Mouse (Mus musculus) heart, embryonic 13.5 days (tissue): Measurements from ENCODE around the gene Sfr1. TPM values are rescaled to one million over a fixed set of nuclear protein-coding genes. Genes with fewer than 3 reads are reported as not detected.

Experiments used
- ATAC-seq: fragments of 200-750 bp; cut with Nextera tagmentation; 2 replicates; pipeline ENCODE4 v1.8.0; 2017; ENCODE audit warnings: moderate TSS enrichment; ENCODE audit not compliant: insufficient number of reproducible peaks, low FRiP score, low TSS enrichment; ENCODE audit errors: extremely low read depth
- H3K27ac ChIP-seq: fragments of 300-500 bp; sonication (generic); replicated peaks from 2 replicates; pipeline ENCODE4 v1.5.1; 2015; ENCODE audit warnings: moderate library complexity, mild to moderate bottlenecking, inconsistent platforms
- H3K27me3 ChIP-seq: fragments of 300-500 bp; sonication (generic); replicated peaks from 2 replicates; pipeline ENCODE4 v1.6.1; 2015; ENCODE audit warnings: mild to moderate bottlenecking, inconsistent platforms
- H3K36me3 ChIP-seq: fragments of 300-500 bp; sonication (generic); 2 replicates; pipeline ENCODE4 v1.6.1; 2015; ENCODE audit warnings: mild to moderate bottlenecking, inconsistent platforms
- H3K4me1 ChIP-seq: fragments of 300-500 bp; sonication (generic); 2 replicates; pipeline ENCODE4 v1.6.1; 2015; ENCODE audit warnings: inconsistent platforms
- H3K4me2 ChIP-seq: fragments of 300-500 bp; sonication (generic); 2 replicates; pipeline ENCODE4 v1.6.1; 2015; ENCODE audit warnings: inconsistent platforms, mild to moderate bottlenecking, moderate library complexity
- H3K4me3 ChIP-seq: fragments of 300-500 bp; sonication (generic); 2 replicates; pipeline ENCODE4 v1.5.1; 2015; ENCODE audit warnings: moderate library complexity, mild to moderate bottlenecking, inconsistent platforms
- H3K9ac ChIP-seq: fragments of 300-500 bp; sonication (generic); 2 replicates; pipeline ENCODE4 v1.6.1; 2015; ENCODE audit warnings: inconsistent platforms, mild to moderate bottlenecking, moderate library complexity
- H3K9me3 ChIP-seq: fragments of 300-500 bp; sonication (generic); 2 replicates; pipeline ENCODE4 v1.6.1; 2016; ENCODE audit warnings: inconsistent platforms
- WGBS: fragments of 180-500 bp; shearing (Covaris S2); methylation state at CpG from one replicate; pipeline ENCODE4 v1.1.7; 2015; ENCODE audit warnings: mixed read lengths; 5-methylcytosine and 5-hydroxymethylcytosine counted together
- polyA plus RNA-seq: library from polyadenylated mRNA; unstranded; fragments of >200 nt; fragmentation: Nextera tagmentation; extraction: Ambion mirVana; gene quantifications from 2 replicates; pipeline ENCODE4 v1.2.1, GENCODE M21; 2015

Gene Sfr1
- 194 and 210 TPM in 2 replicates for polyA plus RNA-seq

- H3K27me3 ChIP-seq, result no peaks in the 10 kb centered on the region
- H3K9ac ChIP-seq, result peak within 1 kb of the TSS; percentile 89
- H3K4me2 ChIP-seq, result peak within 1 kb of the TSS; percentile 79
- H3K4me3 ChIP-seq, result peak within 1 kb of the TSS; percentile 71
- peak; percentile 96 for ATAC-seq
- WGBS, result under 1% methylated on average over 70 of the region's 72 CpGs
- H3K27ac ChIP-seq, result peak within 1 kb of the TSS; percentile 99
- H3K36me3 ChIP-seq, result peaks cover 37% of the 10 kb centered on the region
- H3K9me3 ChIP-seq, result no peaks in the 10 kb centered on the region
- H3K4me1 ChIP-seq, result peaks cover 49% of the 10 kb centered on the region
Measured at GRCm38 (mm10) chr19:47731071-47731881, at the start of gene Sfr1. Sfr1 (plus strand) TSS chr19:47731682.

GRCm38 (mm10) chr19:47689592-47689991 is 41.9 kb upstream of the Sfr1 start:
- no peak for ATAC-seq

DNA sequence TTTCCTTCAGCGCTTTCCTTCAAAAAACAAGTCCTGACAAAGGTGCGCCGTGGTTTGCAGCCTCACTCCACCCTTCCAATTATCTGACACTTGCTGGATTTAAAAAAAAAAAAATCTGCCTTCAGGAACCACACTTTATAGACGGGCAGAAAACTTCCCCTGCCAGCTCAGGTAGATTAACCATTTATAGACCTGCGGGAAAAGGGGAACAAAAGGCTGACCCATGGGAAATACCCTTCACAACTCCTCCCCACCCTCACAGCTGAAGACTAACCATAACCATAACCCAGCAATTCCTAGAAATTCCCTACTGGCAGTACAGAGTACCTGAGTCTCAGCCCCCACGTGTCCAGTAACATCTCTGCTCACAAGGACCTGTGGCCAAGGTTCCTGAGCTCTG is 39.5 kb upstream of the Sfr1 start, which contains the start of gene Col17a1:
Gene Col17a1 (minus strand): TSS at position 101 of the 400 bp plus-strand sequence.
- no peak within 1 kb of the TSS for H3K4me3 ChIP-seq
- no peak within 1 kb of the TSS for H3K4me2 ChIP-seq
- H3K36me3 ChIP-seq, result no peaks in the 10 kb centered on the region
- no peak within 1 kb of the TSS for H3K27ac ChIP-seq
- no peaks in the 10 kb centered on the region for H3K4me1 ChIP-seq
- no peak within 1 kb of the TSS for H3K9ac ChIP-seq
- no peak for ATAC-seq
- peaks cover 5% of the 10 kb centered on the region; the same call in 1 of the 2 replicates for H3K27me3 ChIP-seq
- 65% methylated on average over 6 of the region's 6 CpGs for WGBS
- H3K9me3 ChIP-seq, result no peaks in the 10 kb centered on the region

More at GRCm38 (mm10) chr19:47689592-47689991, 41.9 kb upstream of the Sfr1 start:
- no peak overlapping the region for H3K9ac ChIP-seq
- no peaks in the 10 kb centered on the region for H3K36me3 ChIP-seq
- no peak overlapping the region for H3K4me3 ChIP-seq
- H3K27me3 ChIP-seq, result peaks cover 9% of the 10 kb centered on the region; the same call in 1 of the 2 replicates
- WGBS, result 59% methylated on average over 7 of the region's 7 CpGs
- no peaks in the 10 kb centered on the region for H3K4me1 ChIP-seq
- no peak overlapping the region for H3K27ac ChIP-seq
- no peak overlapping the region for H3K4me2 ChIP-seq
- H3K9me3 ChIP-seq, result no peaks in the 10 kb centered on the region

DNA sequence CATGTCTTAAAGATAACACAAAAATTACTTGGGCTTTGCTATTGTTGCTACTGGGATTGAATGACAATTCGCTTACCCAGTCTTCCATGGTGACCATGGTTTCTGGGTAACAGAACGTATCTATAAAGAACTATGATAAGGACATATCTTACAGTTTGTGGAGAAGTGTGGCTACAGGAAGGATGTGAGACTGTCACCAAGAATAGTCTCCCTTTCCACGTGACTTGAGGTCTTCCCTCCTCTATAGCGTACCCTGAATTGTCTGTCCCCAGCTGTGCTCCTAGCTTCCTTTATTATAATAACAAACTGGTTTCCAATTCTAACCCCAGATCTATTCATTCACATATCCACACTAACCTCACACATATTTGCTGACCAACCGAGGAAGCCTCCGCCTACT is 35.8 kb upstream of the Sfr1 start:
- no peak for ATAC-seq
- no peak overlapping the region for H3K27ac ChIP-seq
- no peak overlapping the region for H3K4me2 ChIP-seq
- no peak overlapping the region for H3K4me3 ChIP-seq
- no peak overlapping the region for H3K9ac ChIP-seq
- WGBS, result 74% methylated on average over 6 of the region's 6 CpGs
- no peaks in the 10 kb centered on the region for H3K9me3 ChIP-seq
- H3K4me1 ChIP-seq, result no peaks in the 10 kb centered on the region
- H3K27me3 ChIP-seq, result peaks cover 5% of the 10 kb centered on the region; the same call in 1 of the 2 replicates
- H3K36me3 ChIP-seq, result no peaks in the 10 kb centered on the region

DNA sequence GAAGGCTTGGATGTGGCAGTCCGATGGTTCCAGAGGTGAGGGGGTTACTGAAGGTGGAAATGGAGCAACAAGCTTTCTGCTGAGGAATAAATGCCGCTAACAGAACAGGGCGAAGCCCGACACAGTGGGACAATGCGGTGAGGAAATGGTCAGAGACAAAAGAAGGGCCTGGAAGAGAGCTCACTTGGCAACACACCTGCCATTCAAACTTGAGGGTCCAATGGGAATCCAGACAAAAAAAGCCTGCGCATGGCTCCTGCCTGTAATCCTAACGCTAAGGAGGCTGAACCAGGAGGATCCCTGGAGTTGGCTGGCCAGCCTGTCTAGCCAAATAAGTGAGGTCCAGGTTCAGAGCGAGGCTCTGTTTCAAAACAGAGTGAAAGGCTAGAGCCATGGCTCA is 35.1 kb upstream of the Sfr1 start:
- no peak for ATAC-seq
- no peak overlapping the region for H3K9ac ChIP-seq
- no peak overlapping the region for H3K27ac ChIP-seq
- no peaks in the 10 kb centered on the region for H3K4me1 ChIP-seq
- H3K27me3 ChIP-seq, result peaks cover 2% of the 10 kb centered on the region; the same call in 1 of the 2 replicates
- no peaks in the 10 kb centered on the region for H3K36me3 ChIP-seq
- no peaks in the 10 kb centered on the region for H3K9me3 ChIP-seq
- no peak overlapping the region for H3K4me3 ChIP-seq
- WGBS, result 87% methylated on average over 8 of the region's 8 CpGs
- no peak overlapping the region for H3K4me2 ChIP-seq

- WGBS, result 78% methylated on average over 11 of the region's 11 CpGs
- H3K27me3 ChIP-seq, result no peaks in the 10 kb centered on the region; the same call in 1 of the 2 replicates
- H3K9me3 ChIP-seq, result peaks cover 2% of the 10 kb centered on the region; the same call in 1 of the 2 replicates
- H3K9ac ChIP-seq, result no peak overlapping the region
- no peak overlapping the region for H3K4me2 ChIP-seq
- no peaks in the 10 kb centered on the region for H3K4me1 ChIP-seq
- H3K36me3 ChIP-seq, result no peaks in the 10 kb centered on the region
- H3K4me3 ChIP-seq, result no peak overlapping the region
- no peak for ATAC-seq
- H3K27ac ChIP-seq, result no peak overlapping the region
Measured at GRCm38 (mm10) chr19:47697067-47697466, 34.4 kb upstream of the Sfr1 start.

GRCm38 (mm10) chr19:47698266-47698665 is 33.2 kb upstream of the Sfr1 start:
- no peaks in the 10 kb centered on the region for H3K4me1 ChIP-seq
- WGBS, result 71% methylated on average over 9 of the region's 9 CpGs
- H3K9ac ChIP-seq, result no peak overlapping the region
- H3K27me3 ChIP-seq, result no peaks in the 10 kb centered on the region
- H3K9me3 ChIP-seq, result peaks cover 7% of the 10 kb centered on the region; the same call in 1 of the 2 replicates
- no peaks in the 10 kb centered on the region for H3K36me3 ChIP-seq
- no peak overlapping the region for H3K4me2 ChIP-seq
- no peak for ATAC-seq
- H3K4me3 ChIP-seq, result no peak overlapping the region
- H3K27ac ChIP-seq, result no peak overlapping the region

- H3K27ac ChIP-seq, result no peak overlapping the region
- H3K9ac ChIP-seq, result no peak overlapping the region
- no peak overlapping the region for H3K4me2 ChIP-seq
- H3K4me3 ChIP-seq, result no peak overlapping the region
- no peaks in the 10 kb centered on the region for H3K4me1 ChIP-seq
- H3K36me3 ChIP-seq, result no peaks in the 10 kb centered on the region
- H3K9me3 ChIP-seq, result peaks cover 8% of the 10 kb centered on the region; the same call in 1 of the 2 replicates
- WGBS, result 50% methylated on average over 9 of the region's 9 CpGs
- H3K27me3 ChIP-seq, result no peaks in the 10 kb centered on the region
- no peak for ATAC-seq
Measured at GRCm38 (mm10) chr19:47699743-47700142, 31.7 kb upstream of the Sfr1 start.

GRCm38 (mm10) chr19:47700509-47700908 is 31.0 kb upstream of the Sfr1 start:
- no peaks in the 10 kb centered on the region for H3K4me1 ChIP-seq
- H3K27me3 ChIP-seq, result no peaks in the 10 kb centered on the region
- no peaks in the 10 kb centered on the region for H3K36me3 ChIP-seq
- H3K4me3 ChIP-seq, result no peak overlapping the region
- H3K4me2 ChIP-seq, result no peak overlapping the region
- no peak overlapping the region for H3K27ac ChIP-seq
- H3K9me3 ChIP-seq, result peaks cover 8% of the 10 kb centered on the region; the same call in 1 of the 2 replicates
- no peak overlapping the region for H3K9ac ChIP-seq
- WGBS, result 57% methylated on average over 8 of the region's 8 CpGs
- no peak for ATAC-seq

GRCm38 (mm10) chr19:47705080-47705771 is 26.3 kb upstream of the Sfr1 start:
- no peaks in the 10 kb centered on the region for H3K4me1 ChIP-seq
- no peak overlapping the region for H3K4me3 ChIP-seq
- H3K9me3 ChIP-seq, result peaks cover 8% of the 10 kb centered on the region; the same call in 1 of the 2 replicates
- H3K36me3 ChIP-seq, result no peaks in the 10 kb centered on the region
- ATAC-seq, result no peak
- no peak overlapping the region for H3K9ac ChIP-seq
- H3K27me3 ChIP-seq, result no peaks in the 10 kb centered on the region
- H3K27ac ChIP-seq, result no peak overlapping the region
- no peak overlapping the region for H3K4me2 ChIP-seq
- WGBS, result 63% methylated on average over 13 of the region's 13 CpGs

- H3K4me3 ChIP-seq, result no peak overlapping the region
- H3K27ac ChIP-seq, result no peak overlapping the region
- ATAC-seq, result no peak
- no peaks in the 10 kb centered on the region for H3K4me1 ChIP-seq
- no peak overlapping the region for H3K9ac ChIP-seq
- whole genome bisulfite sequencing, result 85% methylated on average over 8 of the region's 8 CpGs
- no peak overlapping the region for H3K4me2 ChIP-seq
- H3K36me3 ChIP-seq, result no peaks in the 10 kb centered on the region
- peaks cover 8% of the 10 kb centered on the region; the same call in 1 of the 2 replicates for H3K9me3 ChIP-seq
- no peaks in the 10 kb centered on the region for H3K27me3 ChIP-seq
Measured at GRCm38 (mm10) chr19:47705772-47706309, 25.6 kb upstream of the Sfr1 start.
